Mouse (Mus musculus): ENCODE results near the gene Cyb561a3. TPM values are rescaled to one million over a fixed set of nuclear protein-coding genes. Genes with fewer than 3 reads are reported as not detected.

The Cyb561a3 gene
- total RNA-seq, 2 experiments from 2014 or later, result 9.4 TPM

Other genes starting within 250 kb of the Cyb561a3 start
- gene Syt7, start 188.1 kb upstream of the Cyb561a3 start, total RNA-seq (2021), result 100 to 1,000 TPM; 280 to 316 TPM
- 10 to 100 TPM; 70.5 to 77.9 TPM for gene Lrrc10b, start 119.7 kb upstream of the Cyb561a3 start, total RNA-seq (2021)
- 1 to 10 TPM; 1.3 to 1.9 TPM for gene Ppp1r32, start 94.2 kb upstream of the Cyb561a3 start, total RNA-seq (2021)
- 10 to 100 TPM; 68.6 to 74.5 TPM for gene Cpsf7, start 51.9 kb upstream of the Cyb561a3 start, total RNA-seq (2021)
- gene Sdhaf2, start 51.0 kb upstream of the Cyb561a3 start, total RNA-seq (2021), result 10 to 100 TPM; 51.3 to 55.5 TPM
- gene Tmem216, start 20.9 kb upstream of the Cyb561a3 start, total RNA-seq (2021), result 10 to 100 TPM; 10.6 to 10.8 TPM
- 10 to 100 TPM; 11.2 to 12.8 TPM for gene Tmem138, start 190 bp downstream of the Cyb561a3 start, total RNA-seq (2021)
- gene Ddb1, start 28.2 kb downstream of the Cyb561a3 start, total RNA-seq (2021), result 100 to 1,000 TPM; 193 to 196 TPM
- 10 to 100 TPM; 15.2 to 16.8 TPM for gene Tkfc, start 28.5 kb downstream of the Cyb561a3 start, total RNA-seq (2021)
- under 1 TPM; 0.35 to 0.56 TPM for gene Vwce, start 57.0 kb downstream of the Cyb561a3 start, total RNA-seq (2021)
- not detected for gene Pga5, start 100.9 kb downstream of the Cyb561a3 start, total RNA-seq (2021)
- gene Vps37c, start 111.6 kb downstream of the Cyb561a3 start, total RNA-seq (2021), result 10 to 100 TPM; 19.3 to 23.1 TPM
- not detected for gene Cd5, start 161.8 kb downstream of the Cyb561a3 start, total RNA-seq (2021)